Mouse (Mus musculus) ovary, postnatal 36 days (tissue): ENCODE measurements around the gene Ifit1.
A peak's percentile ranks its signal among the peaks of the same experiment; 100 is the strongest.

Experiments used
- DNase-seq: peaks from one replicate; pipeline ENCODE4 v3.0.0; 2022; ENCODE audit warnings: low spot score, mixed read lengths

The Ifit1 gene

GRCm38 (mm10) chr19:34655227-34655805 is 14.6 kb downstream of the Ifit1 start:
- DNase-seq = no peak

GRCm38 (mm10) chr19:34656511-34657298 is 16.0 kb downstream of the Ifit1 start:
- DNase-seq = no peak

- peak; percentile 52 for DNase-seq
Observed at GRCm38 (mm10) chr19:34662067-34662507, 21.4 kb downstream of the Ifit1 start.

GRCm38 (mm10) chr19:34662740-34663139 is 22.1 kb downstream of the Ifit1 start:
- no peak for DNase-seq

GRCm38 (mm10) chr19:34666127-34666526 is 25.5 kb downstream of the Ifit1 start:
- peak; percentile 45 for DNase-seq

- no peak for DNase-seq
Observed at GRCm38 (mm10) chr19:34673476-34673875, 32.8 kb downstream of the Ifit1 start.

GRCm38 (mm10) chr19:34678428-34678827 is 37.8 kb downstream of the Ifit1 start:
- no peak for DNase-seq

- DNase-seq = peak; percentile 47
Observed at GRCm38 (mm10) chr19:34684857-34685256, 44.2 kb downstream of the Ifit1 start.

- DNase-seq = no peak
Observed at GRCm38 (mm10) chr19:34685530-34685929, 44.9 kb downstream of the Ifit1 start.

- DNase-seq = no peak
Observed at GRCm38 (mm10) chr19:34691402-34691801, 50.7 kb downstream of the Ifit1 start.

- DNase-seq = no peak
Observed at GRCm38 (mm10) chr19:34696352-34696986, 55.8 kb downstream of the Ifit1 start.

- no peak for DNase-seq
Observed at GRCm38 (mm10) chr19:34697461-34697860, 56.8 kb downstream of the Ifit1 start.

GRCm38 (mm10) chr19:34698432-34698831 is 57.8 kb downstream of the Ifit1 start:
- DNase-seq = no peak

GRCm38 (mm10) chr19:34698852-34699251 is 58.2 kb downstream of the Ifit1 start:
- DNase-seq = no peak

GRCm38 (mm10) chr19:34699300-34699699 is 58.6 kb downstream of the Ifit1 start:
- no peak for DNase-seq
